Mouse (Mus musculus) central nervous system, embryonic 18 days (tissue): ENCODE data around the gene Ccdc153. TPM values are rescaled to one million over a fixed set of nuclear protein-coding genes. Genes with fewer than 3 reads are reported as not detected.

Experiments used
- polyA plus RNA-seq: library from polyadenylated mRNA; depleted of rRNA; stranded (reverse); fragments of >200 nt; gene quantifications from 2 replicates; pipeline ENCODE4 v1.2.3, GENCODE M21; 2012; rRNA removed

The Ccdc153 gene
- polyA plus RNA-seq = 1.2 and 2.8 TPM in 2 replicates

GRCm38 (mm10) chr9:44240399-44240798 lies at the start of gene Ccdc153:
TSS of gene Ccdc153 (plus strand) at chr9:44240676.

GRCm38 (mm10) chr9:44233802-44234478 lies 6.5 kb upstream of the Ccdc153 start, which contains the start of gene Cbl:
TSS of gene Cbl (minus strand) at chr9:44234049.

GRCm38 (mm10) chr9:44251314-44251713 lies 10.8 kb downstream of the Ccdc153 start, which contains the start of gene Pdzd3:
TSS of gene Pdzd3 (minus strand) at chr9:44251471.

GRCm38 (mm10) chr9:44268432-44268831 lies 28.0 kb downstream of the Ccdc153 start, which contains the start of gene Nlrx1:
TSS of gene Nlrx1 (minus strand) at chr9:44268599.

GRCm38 (mm10) chr9:44288076-44288958 lies 47.8 kb downstream of the Ccdc153 start, which contains the start of gene Abcg4:
TSS of gene Abcg4 (minus strand) at chr9:44288615.

Other genes starting within 250 kb of the Ccdc153 start
- gene Thy1, start 197.3 kb upstream of the Ccdc153 start, polyA plus RNA-seq = 89.1 and 94.5 TPM in 2 replicates
- 3.0 and 3.5 TPM in 2 replicates for gene Usp2, start 173.7 kb upstream of the Ccdc153 start, polyA plus RNA-seq
- 0.51 and 1.5 TPM in 2 replicates for gene Mfrp, start 138.9 kb upstream of the Ccdc153 start, polyA plus RNA-seq
- gene C1qtnf5, start 133.4 kb upstream of the Ccdc153 start, polyA plus RNA-seq = 9.3 and 11.2 TPM in 2 replicates
- 0.14 and 0.20 TPM in 2 replicates for gene Gm49380, start 127.2 kb upstream of the Ccdc153 start, polyA plus RNA-seq
- 23.1 and 24.4 TPM in 2 replicates for gene Rnf26, start 127.2 kb upstream of the Ccdc153 start, polyA plus RNA-seq
- 17.9 and 19.4 TPM in 2 replicates for gene Mcam, start 106.2 kb upstream of the Ccdc153 start, polyA plus RNA-seq
- gene Cbl, start 6.6 kb upstream of the Ccdc153 start, polyA plus RNA-seq = 22.3 and 23.5 TPM in 2 replicates
- gene Pdzd3, start 10.8 kb downstream of the Ccdc153 start, polyA plus RNA-seq = 0.75 and 0.79 TPM in 2 replicates
- 3.6 and 3.8 TPM in 2 replicates for gene Nlrx1, start 27.9 kb downstream of the Ccdc153 start, polyA plus RNA-seq
- gene Abcg4, start 47.9 kb downstream of the Ccdc153 start, polyA plus RNA-seq = 82.8 and 93.4 TPM in 2 replicates
- gene Hinfp, start 65.0 kb downstream of the Ccdc153 start, polyA plus RNA-seq = 42.4 and 43.8 TPM in 2 replicates
- gene C2cd2l, start 79.6 kb downstream of the Ccdc153 start, polyA plus RNA-seq = 56.8 and 62.1 TPM in 2 replicates
- 37.3 and 39.1 TPM in 2 replicates for gene Dpagt1, start 85.3 kb downstream of the Ccdc153 start, polyA plus RNA-seq
- gene H2afx, start 94.0 kb downstream of the Ccdc153 start, polyA plus RNA-seq = 123 and 133 TPM in 2 replicates
- gene Hmbs, start 103.6 kb downstream of the Ccdc153 start, polyA plus RNA-seq = 37.8 and 38.9 TPM in 2 replicates
- gene Vps11, start 121.0 kb downstream of the Ccdc153 start, polyA plus RNA-seq = 31.1 and 35.4 TPM in 2 replicates
- 49.9 and 50.9 TPM in 2 replicates for gene Hyou1, start 138.8 kb downstream of the Ccdc153 start, polyA plus RNA-seq
- gene Slc37a4, start 156.2 kb downstream of the Ccdc153 start, polyA plus RNA-seq = 60.4 and 61.0 TPM in 2 replicates
- gene Rps25, start 166.5 kb downstream of the Ccdc153 start, polyA plus RNA-seq = 785 and 795 TPM in 2 replicates
- gene Trappc4, start 166.9 kb downstream of the Ccdc153 start, polyA plus RNA-seq = 207 and 215 TPM in 2 replicates
- 55.8 and 58.3 TPM in 2 replicates for gene Ccdc84, start 177.9 kb downstream of the Ccdc153 start, polyA plus RNA-seq
- not detected in 2 replicates for gene Foxr1, start 200.5 kb downstream of the Ccdc153 start, polyA plus RNA-seq
- 0.08 TPM in 1 of 2 replicates, not detected in the other for gene Upk2, start 214.3 kb downstream of the Ccdc153 start, polyA plus RNA-seq
- 13.9 and 19.7 TPM in 2 replicates for gene Bcl9l, start 242.1 kb downstream of the Ccdc153 start, polyA plus RNA-seq